Mouse (Mus musculus) liver, adult 2 months (tissue): Measurements from ENCODE around the gene Psmb11. TPM values are rescaled to one million over a fixed set of nuclear protein-coding genes. Genes with fewer than 3 reads are reported as not detected.

ENCODE experiments used
- DNase-seq: peaks from one replicate; pipeline ENCODE4 v3.0.0-alpha.2; 2011; ENCODE audit warnings: low read depth, low spot score; ENCODE audit errors: extremely low read depth
- H3K27ac ChIP-seq: fragments of 200-500 bp; replicated peaks from 2 replicates; pipeline ENCODE4 v1.5.1; 2012; ENCODE audit warnings: low read depth, mild to moderate bottlenecking, control low read depth, inconsistent platforms, low read length; ENCODE audit not compliant: insufficient read depth
- H3K27me3 ChIP-seq: fragments of 200-500 bp; 2 replicates; pipeline ENCODE4 v1.6.1; 2012; ENCODE audit warnings: mild to moderate bottlenecking, moderate library complexity, low read length, inconsistent platforms; ENCODE audit not compliant: control insufficient read depth, insufficient read depth
- H3K36me3 ChIP-seq: fragments of 200-500 bp; 2 replicates; pipeline ENCODE4 v1.6.1; 2012; ENCODE audit warnings: low read length, inconsistent platforms; ENCODE audit not compliant: control insufficient read depth, insufficient read depth
- H3K4me1 ChIP-seq: fragments of 200-500 bp; 2 replicates; pipeline ENCODE4 v1.6.1; 2011; ENCODE audit warnings: low read length; ENCODE audit not compliant: control insufficient read depth, insufficient read depth
- H3K4me3 ChIP-seq: fragments of 200-500 bp; 2 replicates; pipeline ENCODE4 v1.5.1; 2011; ENCODE audit warnings: low read depth, mild to moderate bottlenecking, control low read depth, low read length, moderate library complexity; ENCODE audit not compliant: insufficient read depth
- H3K79me2 ChIP-seq: fragments of 200-500 bp; 2 replicates; pipeline ENCODE4 v1.6.1; 2012; ENCODE audit warnings: inconsistent platforms, mild to moderate bottlenecking, low read length, moderate library complexity; ENCODE audit not compliant: control insufficient read depth, insufficient read depth
- H3K9ac ChIP-seq: fragments of 200-500 bp; 2 replicates; pipeline ENCODE4 v1.6.1; 2012; ENCODE audit warnings: low read depth, mild to moderate bottlenecking, control low read depth, inconsistent platforms, low read length
- CTCF ChIP-seq: fragments of 200-500 bp; IDR thresholded peaks from 2 replicates; pipeline ENCODE4 v1.5.1; 2011; ENCODE audit warnings: low read depth, low read length, control low read depth
- POLR2A ChIP-seq: fragments of 200-500 bp; IDR thresholded peaks from 2 replicates; pipeline ENCODE4 v1.6.1; 2011; ENCODE audit warnings: low read length, control low read depth; ENCODE audit not compliant: insufficient read depth; ENCODE audit errors: extremely low read depth
- WGBS: fragments of 180-500 bp; shearing (Covaris S2); methylation state at CpG from one replicate; pipeline ENCODE4 v1.1.7; 2018; 5-methylcytosine and 5-hydroxymethylcytosine counted together
- polyA plus RNA-seq: library from polyadenylated mRNA; depleted of rRNA; stranded (reverse); fragments of >200 nt; gene quantifications from 2 replicates; pipeline ENCODE4 v1.2.3, GENCODE M21; 2012
- total RNA-seq: library from RNA; depleted of rRNA; stranded (reverse); fragments of >200 nt; gene quantifications from 2 replicates; pipeline ENCODE4 v1.2.3, GENCODE M21; 2014

Gene Psmb11
- total and polyA plus RNA-seq, 2 experiments, result not detected

GRCm38 (mm10) chr14:54646898-54647636, 25.8 kb downstream of the Psmb11 start:
- H3K27ac ChIP-seq, result no peak overlapping the region
- 92% methylated on average over 8 of the region's 8 CpGs for WGBS
- H3K27me3 ChIP-seq, result no peaks in the 10 kb centered on the region
- DNase-seq, result no peak
- no peak overlapping the region for H3K9ac ChIP-seq
- peaks cover 69% of the 10 kb centered on the region for H3K36me3 ChIP-seq
- no peaks in the 10 kb centered on the region for H3K4me1 ChIP-seq
- no peak for TF ChIP-seq POLR2A
- TF ChIP-seq CTCF, result no peak
- no peak overlapping the region for H3K4me3 ChIP-seq
- H3K79me2 ChIP-seq, result peaks cover 4% of the 10 kb centered on the region; the same call in 1 of the 2 replicates

GRCm38 (mm10) chr14:54647900-54648299, 26.7 kb downstream of the Psmb11 start:
- Histone ChIP-seq H3K4me1 (no peaks in the 10 kb centered on the region), H3K4me3 (no peak overlapping the region), H3K9ac (no peak overlapping the region), H3K27me3 (no peaks in the 10 kb centered on the region), H3K27ac (no peak overlapping the region), H3K36me3 (peaks cover 69% of the 10 kb centered on the region), H3K79me2 (peaks cover 4% of the 10 kb centered on the region; the same call in 1 of the 2 replicates)
- no peak for DNase-seq
- 79% methylated on average over 4 of the region's 4 CpGs for WGBS
- TF ChIP-seq CTCF, result no peak
- TF ChIP-seq POLR2A, result no peak

- Histone ChIP-seq H3K4me1 (peaks cover 6% of the 10 kb centered on the region), H3K27ac (no peak overlapping the region), H3K79me2 (peaks cover 4% of the 10 kb centered on the region; the same call in 1 of the 2 replicates), H3K9ac (no peak overlapping the region), H3K36me3 (peaks cover 52% of the 10 kb centered on the region), H3K4me3 (no peak overlapping the region), H3K27me3 (no peaks in the 10 kb centered on the region)
- 64% methylated on average over 23 of the region's 23 CpGs for WGBS
- TF ChIP-seq CTCF, result peak; percentile 71
- no peak for TF ChIP-seq POLR2A
- peak; percentile 77 for DNase-seq
Observed at GRCm38 (mm10) chr14:54650621-54651454, 29.6 kb downstream of the Psmb11 start.

GRCm38 (mm10) chr14:54651556-54651955, 30.3 kb downstream of the Psmb11 start:
- no peak overlapping the region for H3K27ac ChIP-seq
- H3K79me2 ChIP-seq, result peaks cover 4% of the 10 kb centered on the region; the same call in 1 of the 2 replicates
- H3K4me1 ChIP-seq, result peaks cover 6% of the 10 kb centered on the region
- H3K4me3 ChIP-seq, result no peak overlapping the region
- TF ChIP-seq POLR2A, result no peak
- peaks cover 50% of the 10 kb centered on the region for H3K36me3 ChIP-seq
- DNase-seq, result no peak
- WGBS, result 76% methylated on average over 4 of the region's 4 CpGs
- no peaks in the 10 kb centered on the region for H3K27me3 ChIP-seq
- no peak overlapping the region for H3K9ac ChIP-seq

GRCm38 (mm10) chr14:54652787-54653186, 31.6 kb downstream of the Psmb11 start:
- TF ChIP-seq CTCF (no peak), POLR2A (no peak)
- H3K4me3 ChIP-seq, result peak overlapping the region; percentile 54
- H3K4me1 ChIP-seq, result peaks cover 6% of the 10 kb centered on the region
- peaks cover 48% of the 10 kb centered on the region for H3K36me3 ChIP-seq
- H3K9ac ChIP-seq, result peak overlapping the region; percentile 14; the same call in 1 of the 2 replicates
- peaks cover 4% of the 10 kb centered on the region; the same call in 1 of the 2 replicates for H3K79me2 ChIP-seq
- 6% methylated on average over 7 of the region's 7 CpGs for WGBS
- H3K27ac ChIP-seq, result no peak overlapping the region
- no peak for DNase-seq
- no peaks in the 10 kb centered on the region for H3K27me3 ChIP-seq
